In the genomic region with DNA sequence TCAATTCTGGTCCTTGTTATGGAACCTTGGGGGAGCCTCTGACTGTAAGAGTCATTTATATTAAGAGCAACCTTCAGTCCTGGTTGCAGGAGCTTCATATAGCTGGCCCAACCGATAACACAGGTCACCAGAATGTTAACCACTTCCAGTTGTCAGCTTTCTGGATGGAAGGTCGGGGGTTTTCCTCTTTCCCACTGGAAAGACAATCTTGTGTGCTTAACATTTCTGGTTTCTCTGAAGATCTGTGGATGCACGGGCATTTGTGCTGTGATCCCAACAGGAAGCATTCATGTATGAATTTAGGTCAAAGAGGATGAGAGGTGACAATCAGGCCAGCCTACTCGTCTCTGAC, we compare ENCODE assay signal across 28 mouse cellular contexts. TPM values are rescaled to one million over a fixed set of nuclear protein-coding genes. Genes with fewer than 3 reads are reported as not detected.
A peak's percentile ranks its signal among the peaks of the same experiment; 100 is the strongest.
DNase-seq lines count a peak whose midpoint lies in the region; ATAC-seq and TF ChIP-seq lines count a peak whose summit lies in the region.
"Had no signal": no experiment of that assay in that cellular context is flagged by ENCODE, and none has a peak within 500 bp of the region (broad histone marks: within the 10 kb centered on the region; RNA-seq: fewer than 3 reads in every experiment).

No protein-coding gene starts in this region.

- H3K4me2 ChIP-seq in heart, embryonic 13.5 days = peak overlapping the region; percentile 25
- H3K4me2 ChIP-seq in liver, embryonic 12.5 days = peak overlapping the region; percentile 73
- no peak overlapping the region for H3K4me2 ChIP-seq in kidney, embryonic 15.5 days

- H3K4me1 ChIP-seq in heart, embryonic 13.5 days = peaks cover 18% of the 10 kb centered on the region
- H3K4me1 ChIP-seq in liver, embryonic 12.5 days = peaks cover 80% of the 10 kb centered on the region
- no peaks in the 10 kb centered on the region for H3K4me1 ChIP-seq in kidney, embryonic 15.5 days
- H3K4me1 ChIP-seq: midbrain, embryonic 10.5 days had no signal

- TF ChIP-seq CTCF in left cerebral cortex, adult 2 months (IDR thresholded peaks at IDR 0.05) = no peak

- no peak for DNase-seq in heart, postnatal 25 days (ENCODE audit: low spot score)
- peak; percentile 36 for DNase-seq in c-Kit-negative CD71-positive TER-119-positive erythroid progenitor cells, embryonic 14.5 days (ENCODE audit: low read depth, low spot score)
- no peak for DNase-seq in layer of hippocampus, postnatal 25 days (ENCODE audit: extremely low spot score in 1 of 2, low spot score in 1 of 2)
- no peak for DNase-seq in left cerebral cortex, adult 2 months (ENCODE audit: extremely low spot score in 1 of 2, low spot score in 2 of 2)
- DNase-seq: cerebellum, adult 11 months; cerebellum, postnatal 14 days; embryo, embryonic 11 days; kidney, adult 18-20 months; kidney, postnatal 14 days; lung, adult 2 months; lung, postnatal 36 days; right cerebral cortex, postnatal 4 days had no signal

- H3K36me3 ChIP-seq in heart, embryonic 13.5 days = no peaks in the 10 kb centered on the region
- no peaks in the 10 kb centered on the region for H3K36me3 ChIP-seq in liver, embryonic 12.5 days
- no peaks in the 10 kb centered on the region for H3K36me3 ChIP-seq in kidney, embryonic 15.5 days
- H3K36me3 ChIP-seq: midbrain, embryonic 10.5 days had no signal

- H3K27ac ChIP-seq in heart, embryonic 13.5 days (replicated peaks) = no peak overlapping the region
- peak overlapping the region; percentile 95 for H3K27ac ChIP-seq in liver, embryonic 12.5 days
- H3K27ac ChIP-seq in kidney, embryonic 15.5 days = no peak overlapping the region
- no peak overlapping the region for H3K27ac ChIP-seq in left cerebral cortex, adult 2 months
- H3K27ac ChIP-seq: layer of hippocampus, adult 2 months; midbrain, embryonic 10.5 days had no signal

- WGBS in heart, embryonic 13.5 days = 48% methylated on average over 4 of the region's 4 CpGs
- WGBS in liver, embryonic 12.5 days (ENCODE audit: insufficient replicate concordance) = 15% methylated on average over 4 of the region's 4 CpGs
- WGBS in kidney, embryonic 15.5 days = 68% methylated on average over 4 of the region's 4 CpGs

- intact Hi-C loops in heart, postnatal 25 days (cut with DNase I) = no loop called here
- intact Hi-C loops in left cerebral cortex, adult 2 months (cut with DNase I) = no loop called here

- no peak overlapping the region for H3K4me3 ChIP-seq in heart, embryonic 13.5 days
- H3K4me3 ChIP-seq in liver, embryonic 12.5 days = peak overlapping the region; percentile 46
- no peak overlapping the region for H3K4me3 ChIP-seq in kidney, embryonic 15.5 days (replicated peaks)
- no peak overlapping the region for H3K4me3 ChIP-seq in left cerebral cortex, adult 2 months
- H3K4me3 ChIP-seq: layer of hippocampus, adult 2 months; midbrain, embryonic 10.5 days had no signal

- H3K9me3 ChIP-seq in heart, embryonic 13.5 days = no peaks in the 10 kb centered on the region
- no peaks in the 10 kb centered on the region for H3K9me3 ChIP-seq in liver, embryonic 12.5 days (replicated peaks)
- H3K9me3 ChIP-seq in kidney, embryonic 15.5 days (replicated peaks) = no peaks in the 10 kb centered on the region
- H3K9me3 ChIP-seq: midbrain, embryonic 10.5 days had no signal

- H3K27me3 ChIP-seq in heart, embryonic 13.5 days (replicated peaks) = no peaks in the 10 kb centered on the region
- no peaks in the 10 kb centered on the region for H3K27me3 ChIP-seq in liver, embryonic 12.5 days (replicated peaks)
- no peaks in the 10 kb centered on the region for H3K27me3 ChIP-seq in kidney, embryonic 15.5 days

- no peak for ATAC-seq in heart, embryonic 13.5 days (ENCODE audit: extremely low read depth, insufficient number of reproducible peaks, low FRiP score, low TSS enrichment)
- no peak for ATAC-seq in liver, embryonic 12.5 days
- no peak for ATAC-seq in kidney, embryonic 15.5 days (replicated peaks; ENCODE audit: low FRiP score)

- no peak overlapping the region for H3K9ac ChIP-seq in heart, embryonic 13.5 days
- peak overlapping the region; percentile 63 for H3K9ac ChIP-seq in liver, embryonic 12.5 days
- H3K9ac ChIP-seq in kidney, embryonic 15.5 days = no peak overlapping the region

RNA-seq across cellular contexts. Expression of gene Rnase6, which starts 5.9 kb away (rescaled TPM):
- 0.32 and 0.70 TPM in 2 replicates for polyA plus RNA-seq in heart, embryonic 13.5 days (2015; fragmentation: Nextera tagmentation; extraction: Ambion mirVana)
- under 1 TPM in 1 of 2 experiments, not detected in 1; 0.73 TPM for total RNA-seq in heart, postnatal 25 days (2021)
- polyA plus RNA-seq in liver, embryonic 12.5 days (2016; fragmentation: Nextera tagmentation; extraction: Ambion mirVana) = 2.3 and 4.0 TPM in 2 replicates
- under 1 TPM in 1 of 2 experiments, not detected in 1; 0.25 TPM for total RNA-seq in layer of hippocampus, postnatal 25 days (2021)
- 0.52 and 1.3 TPM in 2 replicates for polyA plus RNA-seq in kidney, embryonic 15.5 days (2015; fragmentation: Nextera tagmentation; extraction: Ambion mirVana)
- total RNA-seq in left cerebral cortex, adult 2 months (2021) = under 1 TPM in 1 of 2 experiments, not detected in 1; 0.35 TPM
- total RNA-seq: gastrocnemius, adult 8-10 months; layer of hippocampus, adult 2 months had no signal
- polyA plus RNA-seq: forebrain, embryonic 11.5 days; hindbrain, embryonic 11.5 days had no signal

RNA-seq across cellular contexts. Expression of gene Eddm3b, which starts 15.4 kb away (rescaled TPM):
- polyA plus RNA-seq in heart, embryonic 13.5 days (2015; fragmentation: Nextera tagmentation; extraction: Ambion mirVana) = not detected in 2 replicates
- total RNA-seq in heart, postnatal 25 days (2021) = not detected
- not detected in 2 replicates for polyA plus RNA-seq in liver, embryonic 12.5 days (2016; fragmentation: Nextera tagmentation; extraction: Ambion mirVana)
- not detected for total RNA-seq in layer of hippocampus, postnatal 25 days (2021)
- polyA plus RNA-seq in kidney, embryonic 15.5 days (2015; fragmentation: Nextera tagmentation; extraction: Ambion mirVana) = 2.0 and 2.1 TPM in 2 replicates
- not detected for total RNA-seq in left cerebral cortex, adult 2 months (2021)
- total RNA-seq: adrenal gland, adult 18-20 months; gastrocnemius, adult 8-10 months; granulocyte monocyte progenitor cell, adult 5-6 weeks; layer of hippocampus, adult 2 months; left cerebral cortex, adult 8-10 months; midbrain, postnatal 0 days; neutrophil, adult 5-6 weeks had no signal
- polyA plus RNA-seq: embryonic facial prominence, embryonic 14.5 days; forebrain, embryonic 11.5 days; heart, embryonic 16.5 days; limb, embryonic 11.5 days; lung, adult 2 months had no signal

RNA-seq across cellular contexts. Expression of gene Rnase1, which starts 17.0 kb away (rescaled TPM):
- polyA plus RNA-seq in heart, embryonic 13.5 days (2015; fragmentation: Nextera tagmentation; extraction: Ambion mirVana) = 0.39 and 0.49 TPM in 2 replicates
- total RNA-seq in heart, postnatal 25 days (2021) = under 1 TPM; 0.52 to 0.53 TPM
- polyA plus RNA-seq in liver, embryonic 12.5 days (2016; fragmentation: Nextera tagmentation; extraction: Ambion mirVana) = not detected in 2 replicates
- 1 to 10 TPM; 2.4 to 3.4 TPM for total RNA-seq in layer of hippocampus, postnatal 25 days (2021)
- 0.17 and 1.00 TPM in 2 replicates for polyA plus RNA-seq in kidney, embryonic 15.5 days (2015; fragmentation: Nextera tagmentation; extraction: Ambion mirVana)
- total RNA-seq in left cerebral cortex, adult 2 months (2021) = under 1 TPM; 0.70 to 0.96 TPM
- total RNA-seq: adrenal gland, adult 18-20 months; gastrocnemius, adult 8-10 months; granulocyte monocyte progenitor cell, adult 5-6 weeks; neutrophil, adult 5-6 weeks had no signal
- polyA plus RNA-seq: forebrain, embryonic 11.5 days; hindbrain, embryonic 11.5 days; midbrain, embryonic 10.5 days had no signal

RNA-seq across cellular contexts. Expression of gene Rnase2b, which starts 32.5 kb away (rescaled TPM):
- not detected in 2 replicates for polyA plus RNA-seq in heart, embryonic 13.5 days (2015; fragmentation: Nextera tagmentation; extraction: Ambion mirVana)
- not detected for total RNA-seq in heart, postnatal 25 days (2021)
- not detected in 2 replicates for polyA plus RNA-seq in liver, embryonic 12.5 days (2016; fragmentation: Nextera tagmentation; extraction: Ambion mirVana)
- total RNA-seq in layer of hippocampus, postnatal 25 days (2021) = under 1 TPM in 1 of 2 experiments, not detected in 1; 0.37 TPM
- polyA plus RNA-seq in kidney, embryonic 15.5 days (2015; fragmentation: Nextera tagmentation; extraction: Ambion mirVana) = not detected in 2 replicates
- not detected for total RNA-seq in left cerebral cortex, adult 2 months (2021)
- total RNA-seq: adrenal gland, adult 18-20 months; gastrocnemius, adult 8-10 months; granulocyte monocyte progenitor cell, adult 5-6 weeks; left cerebral cortex, adult 8-10 months; midbrain, postnatal 0 days; neutrophil, adult 5-6 weeks had no signal
- polyA plus RNA-seq: embryonic facial prominence, embryonic 14.5 days; forebrain, embryonic 11.5 days; heart, embryonic 16.5 days; hindbrain, embryonic 11.5 days; limb, embryonic 11.5 days; midbrain, embryonic 10.5 days; midbrain, postnatal 0 days had no signal

RNA-seq across cellular contexts. Expression of gene Ang, which starts 38.6 kb away (rescaled TPM):
- polyA plus RNA-seq in heart, embryonic 13.5 days (2015; fragmentation: Nextera tagmentation; extraction: Ambion mirVana) = 3.6 and 3.9 TPM in 2 replicates
- 1 to 10 TPM; 6.2 to 7.7 TPM for total RNA-seq in heart, postnatal 25 days (2021)
- polyA plus RNA-seq in liver, embryonic 12.5 days (2016; fragmentation: Nextera tagmentation; extraction: Ambion mirVana) = 2.6 and 3.5 TPM in 2 replicates
- 1 to 10 TPM; 3.4 to 4.7 TPM for total RNA-seq in layer of hippocampus, postnatal 25 days (2021)
- 8.4 and 9.8 TPM in 2 replicates for polyA plus RNA-seq in kidney, embryonic 15.5 days (2015; fragmentation: Nextera tagmentation; extraction: Ambion mirVana)
- 1 to 10 TPM; 3.0 to 3.9 TPM for total RNA-seq in left cerebral cortex, adult 2 months (2021)
